Mouse (Mus musculus) hindbrain, embryonic 13.5 days (tissue): ENCODE data around the gene Plxdc2. TPM values are rescaled to one million over a fixed set of nuclear protein-coding genes. Genes with fewer than 3 reads are reported as not detected.

Experiments
- ATAC-seq: fragments of 200-750 bp; cut with Nextera tagmentation; 2 replicates; pipeline ENCODE4 v1.8.0; 2017; ENCODE audit warnings: moderate TSS enrichment; ENCODE audit not compliant: low FRiP score
- H3K27ac ChIP-seq: fragments of 300-500 bp; sonication (generic); 2 replicates; pipeline ENCODE4 v1.5.1; 2015; ENCODE audit warnings: inconsistent platforms, mild to moderate bottlenecking, moderate library complexity
- H3K27me3 ChIP-seq: fragments of 300-500 bp; sonication (generic); 2 replicates; pipeline ENCODE4 v1.6.1; 2015; ENCODE audit warnings: mild to moderate bottlenecking, inconsistent platforms
- H3K36me3 ChIP-seq: fragments of 300-500 bp; sonication (generic); 2 replicates; pipeline ENCODE4 v1.6.1; 2015; ENCODE audit warnings: mild to moderate bottlenecking, inconsistent platforms
- H3K4me1 ChIP-seq: fragments of 300-500 bp; sonication (generic); replicated peaks from 2 replicates; pipeline ENCODE4 v1.6.1; 2015; ENCODE audit warnings: inconsistent platforms
- H3K4me2 ChIP-seq: fragments of 300-500 bp; sonication (generic); 2 replicates; pipeline ENCODE4 v1.6.1; 2015; ENCODE audit warnings: inconsistent platforms, mild to moderate bottlenecking, moderate library complexity
- H3K4me3 ChIP-seq: fragments of 300-500 bp; sonication (generic); 2 replicates; pipeline ENCODE4 v1.5.1; 2015; ENCODE audit warnings: mild to moderate bottlenecking, inconsistent platforms
- H3K9ac ChIP-seq: fragments of 300-500 bp; sonication (generic); 2 replicates; pipeline ENCODE4 v1.6.1; 2015; ENCODE audit warnings: mild to moderate bottlenecking, inconsistent platforms
- H3K9me3 ChIP-seq: fragments of 300-500 bp; sonication (generic); 2 replicates; pipeline ENCODE4 v1.6.1; 2016; ENCODE audit warnings: inconsistent platforms
- WGBS: fragments of 180-500 bp; shearing (Covaris S2); methylation state at CpG from one replicate; pipeline ENCODE4 v1.1.7; 2015; 5-methylcytosine and 5-hydroxymethylcytosine counted together
- polyA plus RNA-seq: library from polyadenylated mRNA; unstranded; fragments of >200 nt; fragmentation: Nextera tagmentation; extraction: Ambion mirVana; gene quantifications from 2 replicates; pipeline ENCODE4 v1.2.1, GENCODE M21; 2015

The Plxdc2 gene
- polyA plus RNA-seq, 1 experiment from 2014 or later, result 23.2 TPM

- Histone ChIP-seq H3K9me3 (no peaks in the 10 kb centered on the region), H3K27me3 (no peaks in the 10 kb centered on the region), H3K4me1 (no peaks in the 10 kb centered on the region), H3K36me3 (no peaks in the 10 kb centered on the region), H3K9ac (no peak overlapping the region), H3K4me3 (no peak overlapping the region), H3K27ac (no peak overlapping the region), H3K4me2 (no peak overlapping the region)
- ATAC-seq, result no peak
- WGBS, result 72% methylated on average over 3 of the region's 3 CpGs
Measured at GRCm38 (mm10) chr2:16598231-16598630, 242.1 kb downstream of the Plxdc2 start.

GRCm38 (mm10) chr2:16604291-16604690 lies 248.2 kb downstream of the Plxdc2 start:
- Histone ChIP-seq H3K9ac (no peak overlapping the region), H3K9me3 (no peaks in the 10 kb centered on the region), H3K4me2 (no peak overlapping the region), H3K27ac (no peak overlapping the region), H3K4me1 (no peaks in the 10 kb centered on the region), H3K36me3 (no peaks in the 10 kb centered on the region), H3K4me3 (no peak overlapping the region), H3K27me3 (no peaks in the 10 kb centered on the region)
- 82% methylated on average over 3 of the region's 3 CpGs for WGBS
- no peak for ATAC-seq

DNA sequence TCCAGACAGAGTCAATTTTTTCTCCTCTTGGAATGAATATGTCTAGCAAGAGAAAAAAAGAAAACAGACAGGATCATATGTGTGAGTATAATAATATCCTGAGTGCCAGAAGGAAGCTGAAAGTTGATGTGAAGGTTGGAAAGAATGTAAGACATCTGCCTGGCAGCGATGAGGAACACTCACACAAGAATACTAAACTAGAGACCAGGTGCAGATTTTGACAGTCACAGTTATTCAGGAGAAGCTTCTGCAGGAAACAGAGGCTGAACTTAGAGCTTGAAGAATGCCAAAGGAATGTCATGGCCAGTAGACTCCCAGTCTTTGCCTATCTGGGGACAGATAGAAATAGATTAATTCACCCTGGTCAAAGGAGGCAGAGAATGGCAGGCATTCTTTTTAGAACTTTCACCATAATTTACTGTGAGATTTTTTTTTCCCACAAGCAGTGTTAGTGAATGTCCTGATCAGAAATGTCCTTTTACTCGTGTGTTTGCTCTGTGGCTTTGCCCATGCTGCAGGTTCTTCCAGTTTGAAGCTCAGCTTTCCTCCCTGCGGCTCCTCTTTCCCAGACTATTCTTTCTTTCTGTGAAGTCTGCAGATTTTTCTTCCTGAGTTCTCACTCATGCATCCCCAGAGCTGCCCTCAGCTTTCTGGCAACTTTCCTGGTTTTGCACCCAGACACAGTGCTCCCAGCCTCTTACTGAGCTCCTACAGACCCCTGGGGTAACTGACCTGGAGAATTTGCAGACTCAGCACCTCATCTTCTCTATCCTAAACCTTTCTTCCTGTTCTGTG lies 251.9 kb downstream of the Plxdc2 start:
- H3K9ac ChIP-seq, result no peak overlapping the region
- H3K4me2 ChIP-seq, result no peak overlapping the region
- no peaks in the 10 kb centered on the region for H3K9me3 ChIP-seq
- ATAC-seq, result no peak
- H3K4me3 ChIP-seq, result no peak overlapping the region
- H3K27me3 ChIP-seq, result no peaks in the 10 kb centered on the region
- 63% methylated on average over 3 of the region's 3 CpGs for WGBS
- no peaks in the 10 kb centered on the region for H3K4me1 ChIP-seq
- H3K36me3 ChIP-seq, result no peaks in the 10 kb centered on the region
- H3K27ac ChIP-seq, result no peak overlapping the region

GRCm38 (mm10) chr2:16642061-16642460 lies 286.0 kb downstream of the Plxdc2 start:
- no peaks in the 10 kb centered on the region for H3K27me3 ChIP-seq
- H3K4me2 ChIP-seq, result no peak overlapping the region
- no peak overlapping the region for H3K9ac ChIP-seq
- no peaks in the 10 kb centered on the region for H3K4me1 ChIP-seq
- no peak overlapping the region for H3K27ac ChIP-seq
- no peak overlapping the region for H3K4me3 ChIP-seq
- no peaks in the 10 kb centered on the region for H3K36me3 ChIP-seq
- 96% methylated on average over 3 of the region's 3 CpGs for WGBS
- H3K9me3 ChIP-seq, result no peaks in the 10 kb centered on the region
- no peak for ATAC-seq

GRCm38 (mm10) chr2:16651713-16652112 lies 295.6 kb downstream of the Plxdc2 start:
- Histone ChIP-seq H3K4me2 (no peak overlapping the region), H3K4me3 (no peak overlapping the region), H3K36me3 (no peaks in the 10 kb centered on the region), H3K9ac (no peak overlapping the region), H3K27ac (no peak overlapping the region), H3K27me3 (no peaks in the 10 kb centered on the region), H3K9me3 (no peaks in the 10 kb centered on the region), H3K4me1 (no peaks in the 10 kb centered on the region)
- 90% methylated on average over 2 of the region's 2 CpGs for WGBS
- no peak for ATAC-seq

DNA sequence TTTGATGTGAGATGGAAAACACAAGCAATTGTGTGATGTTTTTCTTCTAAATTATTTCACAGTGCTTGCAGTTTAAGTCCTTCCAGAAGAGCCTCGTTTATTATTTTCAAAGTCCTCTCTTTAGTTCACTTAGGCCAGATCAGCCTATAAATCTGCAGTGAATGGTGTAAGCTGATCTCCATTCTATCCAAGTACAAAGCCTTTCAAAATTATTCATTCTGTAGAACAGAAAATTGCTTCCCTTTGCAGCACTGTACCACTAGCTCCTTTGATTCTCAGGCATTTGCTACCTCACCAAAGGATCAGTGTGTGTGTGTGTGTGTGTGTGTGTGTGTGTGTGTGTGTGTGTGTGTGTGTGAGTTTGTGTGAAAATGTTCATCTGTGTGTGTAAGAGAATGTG lies 308.4 kb downstream of the Plxdc2 start:
- Histone ChIP-seq H3K9ac (no peak overlapping the region), H3K27ac (no peak overlapping the region), H3K4me2 (no peak overlapping the region), H3K4me1 (no peaks in the 10 kb centered on the region), H3K4me3 (no peak overlapping the region), H3K36me3 (no peaks in the 10 kb centered on the region), H3K9me3 (no peaks in the 10 kb centered on the region), H3K27me3 (no peaks in the 10 kb centered on the region)
- 43% methylated on average over 1 of the region's 1 CpGs for WGBS
- no peak for ATAC-seq

DNA sequence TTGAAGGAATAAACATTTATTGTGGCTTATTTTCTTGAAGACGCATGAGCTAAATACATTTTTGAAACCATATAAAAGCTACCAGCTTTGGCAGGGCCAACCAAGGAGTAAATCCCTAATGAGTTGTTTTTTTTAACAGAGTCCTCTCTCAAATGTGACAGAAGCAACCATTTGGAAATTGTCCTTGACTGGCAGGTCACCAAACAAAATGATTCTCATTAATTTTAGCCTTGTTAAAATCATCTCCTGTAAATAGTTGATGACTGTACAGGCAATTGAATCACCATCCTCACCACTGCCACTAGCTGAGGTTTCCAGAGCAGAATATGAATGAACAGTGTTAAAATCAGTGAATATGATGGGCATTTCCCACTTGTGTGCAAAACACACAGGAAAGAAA lies 312.3 kb downstream of the Plxdc2 start:
- no peak overlapping the region for H3K4me3 ChIP-seq
- no peak overlapping the region for H3K9ac ChIP-seq
- H3K36me3 ChIP-seq, result no peaks in the 10 kb centered on the region
- no peak overlapping the region for H3K4me2 ChIP-seq
- no peaks in the 10 kb centered on the region for H3K27me3 ChIP-seq
- H3K27ac ChIP-seq, result no peak overlapping the region
- 91% methylated on average over 1 of the region's 1 CpGs for WGBS
- no peaks in the 10 kb centered on the region for H3K4me1 ChIP-seq
- H3K9me3 ChIP-seq, result no peaks in the 10 kb centered on the region
- no peak for ATAC-seq

DNA sequence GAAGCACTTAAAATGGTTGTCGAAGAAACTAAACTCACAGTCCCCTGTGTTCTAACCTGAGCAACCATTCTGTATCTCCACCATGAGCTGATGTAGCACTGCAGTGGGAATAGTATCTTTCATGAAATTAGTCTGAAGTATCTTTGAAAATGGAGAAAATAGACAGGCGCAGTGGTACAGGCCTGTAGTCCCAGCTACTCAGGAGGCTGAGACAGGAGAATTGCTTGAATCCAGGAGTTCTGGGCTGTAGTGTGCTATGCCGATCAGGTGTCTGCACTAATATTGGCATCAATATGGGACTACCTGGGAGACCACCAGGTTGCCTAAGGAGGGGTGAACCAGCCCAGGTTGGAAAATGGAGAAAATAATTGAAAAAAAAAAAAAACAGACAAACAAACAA lies 326.8 kb downstream of the Plxdc2 start:
- Histone ChIP-seq H3K4me1 (no peaks in the 10 kb centered on the region), H3K4me2 (no peak overlapping the region), H3K9ac (no peak overlapping the region), H3K36me3 (no peaks in the 10 kb centered on the region), H3K27me3 (no peaks in the 10 kb centered on the region), H3K4me3 (no peak overlapping the region), H3K27ac (no peak overlapping the region), H3K9me3 (no peaks in the 10 kb centered on the region)
- ATAC-seq, result no peak
- 97% methylated on average over 3 of the region's 3 CpGs for WGBS

DNA sequence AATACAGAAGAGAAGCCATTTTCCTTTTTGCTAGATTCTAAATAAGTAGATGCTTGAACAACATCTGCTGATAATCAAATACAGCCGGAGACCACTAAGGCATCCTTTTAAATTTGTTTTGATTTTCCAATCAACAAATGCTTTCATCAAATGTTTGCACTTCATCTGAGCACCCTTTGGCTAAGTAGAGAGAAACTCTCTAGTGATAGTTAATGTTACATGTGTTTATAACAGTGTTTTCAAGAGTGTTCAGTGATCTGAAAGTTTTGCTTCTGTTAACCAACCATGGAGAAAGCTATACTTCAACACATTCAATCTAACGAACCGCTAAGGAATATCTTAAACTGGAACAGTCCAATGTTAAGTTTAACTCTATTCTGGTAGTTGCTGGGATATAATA lies 327.6 kb downstream of the Plxdc2 start:
- H3K9ac ChIP-seq, result no peak overlapping the region
- no peak for ATAC-seq
- H3K4me3 ChIP-seq, result no peak overlapping the region
- no peak overlapping the region for H3K27ac ChIP-seq
- no peaks in the 10 kb centered on the region for H3K9me3 ChIP-seq
- WGBS, result 89% methylated on average over 3 of the region's 3 CpGs
- no peaks in the 10 kb centered on the region for H3K27me3 ChIP-seq
- H3K4me1 ChIP-seq, result no peaks in the 10 kb centered on the region
- H3K36me3 ChIP-seq, result no peaks in the 10 kb centered on the region
- no peak overlapping the region for H3K4me2 ChIP-seq

DNA sequence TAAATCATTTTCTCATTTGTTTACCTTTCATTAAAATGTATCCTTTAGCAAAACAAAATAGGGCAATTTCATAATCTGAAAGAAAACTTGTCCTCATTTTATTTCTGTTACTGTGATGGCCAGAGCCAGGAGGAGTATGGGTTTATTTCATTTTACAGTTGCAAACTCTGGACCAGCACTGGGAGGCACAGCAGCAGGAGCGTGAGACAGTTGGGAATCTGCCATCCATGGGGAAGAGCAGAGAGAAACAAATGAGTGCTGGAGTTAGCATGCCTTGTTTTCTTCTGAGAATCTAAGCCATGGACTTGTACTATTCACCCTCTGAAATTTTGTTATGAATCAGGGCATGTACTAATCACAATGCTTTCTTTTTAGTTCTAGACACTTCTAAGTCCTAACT lies 328.4 kb downstream of the Plxdc2 start:
- WGBS, result 97% methylated on average over 1 of the region's 1 CpGs
- Histone ChIP-seq H3K9me3 (no peaks in the 10 kb centered on the region), H3K4me1 (no peaks in the 10 kb centered on the region), H3K9ac (no peak overlapping the region), H3K27ac (no peak overlapping the region), H3K4me3 (no peak overlapping the region), H3K36me3 (no peaks in the 10 kb centered on the region), H3K27me3 (no peaks in the 10 kb centered on the region), H3K4me2 (no peak overlapping the region)
- ATAC-seq, result no peak

DNA sequence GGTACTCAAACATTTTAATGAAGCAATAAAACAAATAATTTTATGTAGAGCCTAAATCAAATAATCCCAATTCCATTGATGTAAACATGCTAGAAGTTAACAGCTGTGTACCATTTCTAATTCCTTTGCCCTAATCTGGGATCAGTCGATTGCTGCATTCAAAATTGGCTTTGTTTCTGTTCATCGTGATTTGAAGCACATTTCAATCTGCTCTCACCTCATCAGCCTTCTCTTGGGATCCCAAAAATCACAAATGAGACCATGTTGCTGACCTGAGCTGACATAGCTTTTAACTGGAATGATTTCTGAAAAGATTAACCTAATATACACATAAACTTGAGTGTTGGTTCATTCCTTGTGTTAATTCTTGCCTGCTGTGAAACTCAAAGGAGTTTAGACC lies 340.3 kb downstream of the Plxdc2 start:
- no peaks in the 10 kb centered on the region for H3K4me1 ChIP-seq
- no peaks in the 10 kb centered on the region for H3K36me3 ChIP-seq
- no peaks in the 10 kb centered on the region for H3K27me3 ChIP-seq
- H3K27ac ChIP-seq, result no peak overlapping the region
- no peak overlapping the region for H3K4me2 ChIP-seq
- no peak overlapping the region for H3K4me3 ChIP-seq
- no peak for ATAC-seq
- H3K9me3 ChIP-seq, result no peaks in the 10 kb centered on the region
- no peak overlapping the region for H3K9ac ChIP-seq
- WGBS, result 76% methylated on average over 2 of the region's 2 CpGs

GRCm38 (mm10) chr2:16697181-16697580 lies 341.1 kb downstream of the Plxdc2 start:
- H3K4me3 ChIP-seq, result no peak overlapping the region
- no peaks in the 10 kb centered on the region for H3K36me3 ChIP-seq
- no peaks in the 10 kb centered on the region for H3K9me3 ChIP-seq
- H3K4me2 ChIP-seq, result no peak overlapping the region
- no peak overlapping the region for H3K27ac ChIP-seq
- WGBS, result 80% methylated on average over 5 of the region's 5 CpGs
- H3K4me1 ChIP-seq, result no peaks in the 10 kb centered on the region
- ATAC-seq, result no peak
- H3K9ac ChIP-seq, result no peak overlapping the region
- H3K27me3 ChIP-seq, result no peaks in the 10 kb centered on the region

GRCm38 (mm10) chr2:16706227-16706626 lies 350.1 kb downstream of the Plxdc2 start:
- no peak overlapping the region for H3K4me3 ChIP-seq
- WGBS, result 82% methylated on average over 2 of the region's 2 CpGs
- H3K9ac ChIP-seq, result no peak overlapping the region
- H3K27me3 ChIP-seq, result no peaks in the 10 kb centered on the region
- no peaks in the 10 kb centered on the region for H3K36me3 ChIP-seq
- ATAC-seq, result no peak
- no peaks in the 10 kb centered on the region for H3K4me1 ChIP-seq
- no peak overlapping the region for H3K27ac ChIP-seq
- no peaks in the 10 kb centered on the region for H3K9me3 ChIP-seq
- no peak overlapping the region for H3K4me2 ChIP-seq
